Mouse (Mus musculus) kidney, embryonic 14.5 days (tissue): ENCODE results near the gene H2al1f. TPM values are rescaled to one million over a fixed set of nuclear protein-coding genes. Genes with fewer than 3 reads are reported as not detected.

Experiments used
- ATAC-seq: fragments of 200-750 bp; cut with Nextera tagmentation; 2 replicates; pipeline ENCODE4 v1.8.0; 2017; ENCODE audit warnings: moderate number of reproducible peaks, mild to moderate bottlenecking, moderate TSS enrichment, moderate library complexity; ENCODE audit not compliant: low FRiP score, low TSS enrichment
- H3K27ac ChIP-seq: fragments of 300-500 bp; sonication (generic); 2 replicates; pipeline ENCODE4 v1.5.1; 2014; ENCODE audit warnings: low read depth, mild to moderate bottlenecking, low read length, moderate library complexity, mixed read lengths
- H3K27me3 ChIP-seq: fragments of 300-500 bp; sonication (generic); 2 replicates; pipeline ENCODE4 v1.6.1; 2014; ENCODE audit warnings: mild to moderate bottlenecking, low read length; ENCODE audit not compliant: control insufficient read depth, insufficient read depth
- H3K36me3 ChIP-seq: fragments of 300-500 bp; sonication (generic); 2 replicates; pipeline ENCODE4 v1.6.1; 2014; ENCODE audit warnings: low read length, mixed read lengths; ENCODE audit not compliant: control insufficient read depth, insufficient read depth
- H3K4me1 ChIP-seq: fragments of 300-500 bp; sonication (generic); 2 replicates; pipeline ENCODE4 v1.6.1; 2014; ENCODE audit warnings: low read length, mixed read lengths; ENCODE audit not compliant: control insufficient read depth, insufficient read depth
- H3K4me2 ChIP-seq: fragments of 300-500 bp; sonication (generic); replicated peaks from 2 replicates; pipeline ENCODE4 v1.6.1; 2014; ENCODE audit warnings: low read depth, mild to moderate bottlenecking, low read length
- H3K4me3 ChIP-seq: fragments of 300-500 bp; sonication (generic); 2 replicates; pipeline ENCODE4 v1.5.1; 2014; ENCODE audit warnings: mild to moderate bottlenecking, low read length
- H3K9ac ChIP-seq: fragments of 300-500 bp; sonication (generic); 2 replicates; pipeline ENCODE4 v1.6.1; 2014; ENCODE audit warnings: low read depth, mild to moderate bottlenecking, low read length, moderate library complexity
- H3K9me3 ChIP-seq: fragments of 300-500 bp; sonication (generic); 2 replicates; pipeline ENCODE4 v1.6.1; 2016; ENCODE audit warnings: low read length; ENCODE audit not compliant: control insufficient read depth
- WGBS: fragments of 180-500 bp; shearing (Covaris S2); extraction: QIAGEN DNeasy Blood & Tissue Kit; methylation state at CpG from one replicate; pipeline ENCODE4 v1.1.7; 2014; 5-methylcytosine and 5-hydroxymethylcytosine counted together
- polyA plus RNA-seq: library from polyadenylated mRNA; unstranded; fragments of >200 nt; fragmentation: Nextera tagmentation; extraction: Ambion mirVana; gene quantifications from 2 replicates; pipeline ENCODE4 v1.2.1, GENCODE M21; 2014

Gene H2al1f
- polyA plus RNA-seq, 1 experiment from 2014 or later: not detected

GRCm38 (mm10) chrX:11346756-11347155 is 31.8 kb downstream of the H2al1f start:
- 93% methylated on average over 3 of the region's 3 CpGs for WGBS
- H3K9ac ChIP-seq: no peak overlapping the region

DNA sequence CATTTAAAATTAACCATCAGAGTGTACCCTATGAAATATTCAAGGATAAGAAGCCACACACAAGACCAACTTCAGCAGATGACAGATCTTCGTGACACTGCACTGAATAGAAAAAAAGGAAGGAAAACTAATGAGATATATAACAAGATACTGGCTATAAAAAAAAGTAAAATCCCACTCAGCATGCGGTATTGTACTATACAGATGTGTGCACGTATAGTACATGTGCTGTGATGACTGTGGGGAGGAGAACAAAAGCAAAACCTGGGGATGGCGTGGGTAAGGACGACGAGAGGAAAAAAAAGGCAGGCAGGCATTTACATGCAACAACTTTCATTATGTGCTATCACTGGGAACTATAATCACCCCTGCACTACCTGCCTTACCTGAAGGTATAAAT is 45.9 kb downstream of the H2al1f start:
- Histone ChIP-seq H3K36me3 (no peaks in the 10 kb centered on the region), H3K4me3 (no peak overlapping the region), H3K9me3 (no peaks in the 10 kb centered on the region), H3K27ac (no peak overlapping the region), H3K9ac (no peak overlapping the region), H3K27me3 (peaks cover 3% of the 10 kb centered on the region; the same call in 1 of the 2 replicates), H3K4me2 (no peak overlapping the region), H3K4me1 (no peaks in the 10 kb centered on the region)
- WGBS: 84% methylated on average over 6 of the region's 6 CpGs
- ATAC-seq: no peak

More at GRCm38 (mm10) chrX:11346756-11347155, 31.8 kb downstream of the H2al1f start:
- no peak for ATAC-seq
- Histone ChIP-seq H3K4me2 (no peak overlapping the region), H3K4me3 (no peak overlapping the region), H3K9me3 (no peaks in the 10 kb centered on the region), H3K27me3 (no peaks in the 10 kb centered on the region), H3K27ac (no peak overlapping the region), H3K4me1 (no peaks in the 10 kb centered on the region), H3K36me3 (no peaks in the 10 kb centered on the region)

- Histone ChIP-seq H3K9ac (no peak overlapping the region), H3K4me2 (no peak overlapping the region), H3K4me3 (no peak overlapping the region), H3K27ac (no peak overlapping the region), H3K36me3 (no peaks in the 10 kb centered on the region), H3K27me3 (peaks cover 3% of the 10 kb centered on the region; the same call in 1 of the 2 replicates), H3K9me3 (no peaks in the 10 kb centered on the region), H3K4me1 (no peaks in the 10 kb centered on the region)
- WGBS: 84% methylated on average over 2 of the region's 2 CpGs
- no peak for ATAC-seq
Measured at GRCm38 (mm10) chrX:11361261-11361660, 46.3 kb downstream of the H2al1f start.

DNA sequence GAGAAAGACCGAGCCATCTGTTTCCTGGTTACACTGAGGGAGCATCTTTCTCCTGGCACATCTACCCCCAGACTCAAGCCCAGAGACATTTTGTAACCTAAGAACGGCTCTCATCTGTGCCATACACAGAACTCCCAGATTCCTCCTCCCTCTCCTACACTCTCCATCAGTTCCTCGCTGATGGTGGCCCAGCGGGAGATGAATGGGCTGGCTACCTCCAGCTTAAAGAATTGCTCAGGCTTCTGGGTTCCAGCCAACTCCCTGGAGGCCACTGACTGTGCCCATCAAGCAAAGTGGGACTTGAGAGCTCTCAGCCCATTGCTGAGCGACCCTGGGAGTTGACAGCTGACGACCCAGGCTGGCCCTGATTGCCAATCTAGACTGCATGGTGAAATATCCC is 48.9 kb downstream of the H2al1f start:
- Histone ChIP-seq H3K4me1 (no peaks in the 10 kb centered on the region), H3K4me2 (no peak overlapping the region), H3K27me3 (peaks cover 3% of the 10 kb centered on the region; the same call in 1 of the 2 replicates), H3K36me3 (no peaks in the 10 kb centered on the region), H3K4me3 (no peak overlapping the region), H3K9ac (no peak overlapping the region), H3K27ac (no peak overlapping the region), H3K9me3 (no peaks in the 10 kb centered on the region)
- 69% methylated on average over 6 of the region's 6 CpGs for WGBS
- no peak for ATAC-seq

Other genes with a start within 250 kb of the H2al1f start
- not detected in 2 replicates for gene H2al1a, start 15.9 kb upstream of the H2al1f start, polyA plus RNA-seq
- not detected in 2 replicates for gene H2al1b, start 12.7 kb upstream of the H2al1f start, polyA plus RNA-seq
- gene H2al1c, start 9.5 kb upstream of the H2al1f start, polyA plus RNA-seq: not detected in 2 replicates
- gene H2al1d, start 6.3 kb upstream of the H2al1f start, polyA plus RNA-seq: not detected in 2 replicates
- not detected in 2 replicates for gene H2al1e, start 3.2 kb upstream of the H2al1f start, polyA plus RNA-seq
- not detected in 2 replicates for gene H2al1g, start 3.1 kb downstream of the H2al1f start, polyA plus RNA-seq
- not detected in 2 replicates for gene H2al1h, start 6.3 kb downstream of the H2al1f start, polyA plus RNA-seq
- not detected in 2 replicates for gene H2al1i, start 9.5 kb downstream of the H2al1f start, polyA plus RNA-seq
- gene H2al1j, start 12.7 kb downstream of the H2al1f start, polyA plus RNA-seq: not detected in 2 replicates